9 mouse cellular contexts compared by ENCODE assay signal in genomic region chr5:149514087-149514671, GRCm38 (mm10). TPM values are rescaled to one million over a fixed set of nuclear protein-coding genes. Genes with fewer than 3 reads are reported as not detected.
DNase-seq lines count a peak whose midpoint lies in the region; ATAC-seq and TF ChIP-seq lines count a peak whose summit lies in the region.
"Had no signal": no experiment of that assay in that cellular context is flagged by ENCODE, and none has a peak within 500 bp of the region (broad histone marks: within the 10 kb centered on the region; RNA-seq: fewer than 3 reads in every experiment).

No protein-coding gene starts in this region.

- H3K4me1 ChIP-seq in hindbrain, embryonic 13.5 days (replicated peaks) = peaks cover 52% of the 10 kb centered on the region
- peaks cover 26% of the 10 kb centered on the region for H3K4me1 ChIP-seq in limb, embryonic 13.5 days

- 0 out of 2 replicates have a peak, but pooled peaks have one; percentile 49 for ATAC-seq in hindbrain, embryonic 13.5 days (ENCODE audit: low FRiP score)
- ATAC-seq in limb, embryonic 13.5 days (ENCODE audit: low FRiP score, low read depth) = peak; percentile 65

- no peaks in the 10 kb centered on the region for H3K9me3 ChIP-seq in hindbrain, embryonic 13.5 days
- H3K9me3 ChIP-seq in limb, embryonic 13.5 days = no peaks in the 10 kb centered on the region

- TF ChIP-seq CTCF in gastrocnemius, adult 2 months (IDR thresholded peaks at IDR 0.05) = no peak

- peak; percentile 57 for DNase-seq in NIH3T3 (ENCODE audit: low read depth)
- DNase-seq in adrenal gland, postnatal 25 days = peak; percentile 43
- peak; percentile 40 for DNase-seq in gastrocnemius, adult 2 months
- DNase-seq in neural tube, embryonic 10.5 days (ENCODE audit: extremely low spot score, low spot score) = peak; percentile 30
- no peak for DNase-seq in layer of hippocampus, adult 18-20 months (ENCODE audit: low spot score in 2 of 2)
- DNase-seq in thymus, adult 18-20 months = no peak

- H3K27me3 ChIP-seq in hindbrain, embryonic 13.5 days = 0 out of 2 replicates have a peak, but pooled peaks cover 2% of the 10 kb centered on the region
- no peaks in the 10 kb centered on the region for H3K27me3 ChIP-seq in limb, embryonic 13.5 days

- 12% methylated on average over 14 of the region's 14 CpGs for WGBS in hindbrain, embryonic 13.5 days
- 10% methylated on average over 14 of the region's 14 CpGs for WGBS in limb, embryonic 13.5 days

- intact Hi-C loops in gastrocnemius, adult 2 months (cut with DNase I) = no loop called here

- H3K36me3 ChIP-seq in hindbrain, embryonic 13.5 days = no peaks in the 10 kb centered on the region
- H3K36me3 ChIP-seq in limb, embryonic 13.5 days = no peaks in the 10 kb centered on the region

- H3K4me2 ChIP-seq in hindbrain, embryonic 13.5 days = peak overlapping the region; percentile 25
- H3K4me2 ChIP-seq in limb, embryonic 13.5 days (replicated peaks) = peak overlapping the region; percentile 55

- peak overlapping the region; percentile 58 for H3K4me3 ChIP-seq in gastrocnemius, adult 2 months
- no peak overlapping the region for H3K4me3 ChIP-seq in hindbrain, embryonic 13.5 days
- peak overlapping the region; percentile 11 for H3K4me3 ChIP-seq in limb, embryonic 13.5 days

- no peak overlapping the region for H3K9ac ChIP-seq in hindbrain, embryonic 13.5 days
- peak overlapping the region; percentile 36; the same call in 1 of the 2 replicates for H3K9ac ChIP-seq in limb, embryonic 13.5 days
- H3K9ac ChIP-seq: liver, embryonic 14.5 days had no signal

- H3K27ac ChIP-seq in gastrocnemius, adult 2 months = peak overlapping the region; percentile 59
- peak overlapping the region; percentile 81 for H3K27ac ChIP-seq in hindbrain, embryonic 13.5 days
- H3K27ac ChIP-seq in limb, embryonic 13.5 days = peak overlapping the region; percentile 85
- H3K27ac ChIP-seq: liver, embryonic 14.5 days had no signal

RNA-seq across cellular contexts. Expression of gene Wdr95, which starts 14.3 kb away (rescaled TPM):
- not detected in 2 replicates for total RNA-seq in adrenal gland, postnatal 25 days (2021)
- total RNA-seq in gastrocnemius, adult 2 months (2021) = under 1 TPM in 1 of 2 experiments, not detected in 1; 0.08 TPM
- 0.10 and 0.84 TPM in 2 replicates for polyA plus RNA-seq in hindbrain, embryonic 13.5 days (2015; fragmentation: Nextera tagmentation; extraction: Ambion mirVana)
- polyA plus RNA-seq in limb, embryonic 13.5 days (2015; fragmentation: Nextera tagmentation; extraction: Ambion mirVana) = 0.08 and 0.34 TPM in 2 replicates
- total RNA-seq in layer of hippocampus, adult 18-20 months (2021) = under 1 TPM; 0.12 to 0.13 TPM
- polyA plus RNA-seq: liver, embryonic 14.5 days had no signal

Comparison
In these comparisons a context has a peak if more than half of its experiments do, and no peak if none do; other contexts are left out.
1. DNase-seq: peak in NIH3T3 (single experiment), adrenal gland, postnatal 25 days (single experiment), gastrocnemius, adult 2 months (single experiment) and neural tube, embryonic 10.5 days (single experiment); none in layer of hippocampus, adult 18-20 months (0 of 2) and thymus, adult 18-20 months (0 of 2).
2. Peak in every context shown above with its lines, with median percentiles within 50 percentile points of each other: H3K27ac ChIP-seq.